Mouse (Mus musculus) hindbrain, embryonic 12.5 days (tissue): Measurements from ENCODE around the gene Lrp5. TPM values are rescaled to one million over a fixed set of nuclear protein-coding genes. Genes with fewer than 3 reads are reported as not detected.
A peak's percentile ranks its signal among the peaks of the same experiment; 100 is the strongest.

Experiments used
- ATAC-seq: fragments of 200-750 bp; cut with Nextera tagmentation; 2 replicates; pipeline ENCODE4 v1.8.0; 2017; ENCODE audit warnings: moderate TSS enrichment; ENCODE audit not compliant: low FRiP score
- H3K27ac ChIP-seq: fragments of 300-500 bp; sonication (generic); 2 replicates; pipeline ENCODE4 v1.5.1; 2016; ENCODE audit warnings: mild to moderate bottlenecking
- H3K27me3 ChIP-seq: fragments of 300-500 bp; sonication (generic); 2 replicates; pipeline ENCODE4 v1.6.1; 2016; ENCODE audit warnings: mild to moderate bottlenecking
- H3K36me3 ChIP-seq: fragments of 300-500 bp; sonication (generic); 2 replicates; pipeline ENCODE4 v1.6.1; 2016; ENCODE audit warnings: mild to moderate bottlenecking
- H3K4me1 ChIP-seq: fragments of 300-500 bp; sonication (generic); 2 replicates; pipeline ENCODE4 v1.6.1; 2016
- H3K4me2 ChIP-seq: fragments of 300-500 bp; sonication (generic); replicated peaks from 2 replicates; pipeline ENCODE4 v1.6.1; 2016; ENCODE audit warnings: mild to moderate bottlenecking
- H3K4me3 ChIP-seq: fragments of 300-500 bp; sonication (generic); 2 replicates; pipeline ENCODE4 v1.5.1; 2016; ENCODE audit warnings: mild to moderate bottlenecking
- H3K9ac ChIP-seq: fragments of 300-500 bp; sonication (generic); 2 replicates; pipeline ENCODE4 v1.6.1; 2016; ENCODE audit warnings: mild to moderate bottlenecking, moderate library complexity
- H3K9me3 ChIP-seq: fragments of 300-500 bp; sonication (generic); replicated peaks from 2 replicates; pipeline ENCODE4 v1.6.1; 2016; ENCODE audit warnings: mild to moderate bottlenecking
- WGBS: fragments of 180-500 bp; shearing (Covaris S2); methylation state at CpG from one replicate; pipeline ENCODE4 v1.1.7; 2016; 5-methylcytosine and 5-hydroxymethylcytosine counted together
- polyA plus RNA-seq: library from polyadenylated mRNA; unstranded; fragments of >200 nt; fragmentation: Nextera tagmentation; extraction: Ambion mirVana; gene quantifications from 2 replicates; pipeline ENCODE4 v1.2.1, GENCODE M21; 2016

The Lrp5 gene
- polyA plus RNA-seq, 1 experiment from 2014 or later = 4.0 TPM

GRCm38 (mm10) chr19:3692414-3693145, 6.2 kb upstream of the Lrp5 start:
- H3K4me1 ChIP-seq = no peaks in the 10 kb centered on the region
- no peak overlapping the region for H3K4me3 ChIP-seq
- H3K9ac ChIP-seq = no peak overlapping the region
- ATAC-seq = no peak
- H3K36me3 ChIP-seq = no peaks in the 10 kb centered on the region
- H3K9me3 ChIP-seq = no peaks in the 10 kb centered on the region
- H3K27ac ChIP-seq = no peak overlapping the region
- WGBS = 72% methylated on average over 6 of the region's 6 CpGs
- H3K4me2 ChIP-seq = no peak overlapping the region
- peaks cover under 1% of the 10 kb centered on the region; the same call in 1 of the 2 replicates for H3K27me3 ChIP-seq

DNA sequence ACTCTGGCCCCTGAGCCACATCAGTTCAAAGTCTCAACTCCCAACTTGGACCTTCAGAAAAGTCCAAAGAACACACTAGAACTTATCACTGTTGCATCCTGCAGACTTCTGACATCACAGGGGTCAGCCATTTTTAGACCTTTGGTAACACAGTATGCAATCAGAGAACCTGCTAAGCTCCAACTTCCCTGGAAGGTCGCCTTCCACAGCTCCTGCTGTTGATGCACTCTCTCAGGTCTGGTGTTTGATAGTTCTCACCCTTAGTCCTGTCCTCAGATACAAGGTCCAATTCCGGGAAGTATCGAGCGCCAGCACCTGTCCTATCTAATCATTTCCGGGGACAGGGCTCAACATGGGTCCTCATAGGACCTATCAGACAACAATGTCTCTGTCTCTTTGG, 5.0 kb upstream of the Lrp5 start:
- Histone ChIP-seq H3K36me3 (no peaks in the 10 kb centered on the region), H3K4me1 (peaks cover 6% of the 10 kb centered on the region), H3K4me3 (no peak overlapping the region), H3K27ac (no peak overlapping the region), H3K9ac (no peak overlapping the region), H3K27me3 (peaks cover 11% of the 10 kb centered on the region), H3K9me3 (no peaks in the 10 kb centered on the region), H3K4me2 (no peak overlapping the region)
- WGBS = 92% methylated on average over 5 of the region's 5 CpGs
- no peak for ATAC-seq

- Histone ChIP-seq H3K9me3 (no peaks in the 10 kb centered on the region), H3K36me3 (no peaks in the 10 kb centered on the region), H3K4me3 (no peak overlapping the region), H3K4me1 (peaks cover 29% of the 10 kb centered on the region), H3K27me3 (peaks cover 18% of the 10 kb centered on the region), H3K27ac (no peak overlapping the region), H3K9ac (no peak overlapping the region), H3K4me2 (no peak overlapping the region)
- 0 out of 2 replicates have a peak, but pooled peaks have one; percentile 24 for ATAC-seq
- 21% methylated on average over 5 of the region's 5 CpGs for WGBS
Observed at GRCm38 (mm10) chr19:3687676-3688171, 1.4 kb upstream of the Lrp5 start.

DNA sequence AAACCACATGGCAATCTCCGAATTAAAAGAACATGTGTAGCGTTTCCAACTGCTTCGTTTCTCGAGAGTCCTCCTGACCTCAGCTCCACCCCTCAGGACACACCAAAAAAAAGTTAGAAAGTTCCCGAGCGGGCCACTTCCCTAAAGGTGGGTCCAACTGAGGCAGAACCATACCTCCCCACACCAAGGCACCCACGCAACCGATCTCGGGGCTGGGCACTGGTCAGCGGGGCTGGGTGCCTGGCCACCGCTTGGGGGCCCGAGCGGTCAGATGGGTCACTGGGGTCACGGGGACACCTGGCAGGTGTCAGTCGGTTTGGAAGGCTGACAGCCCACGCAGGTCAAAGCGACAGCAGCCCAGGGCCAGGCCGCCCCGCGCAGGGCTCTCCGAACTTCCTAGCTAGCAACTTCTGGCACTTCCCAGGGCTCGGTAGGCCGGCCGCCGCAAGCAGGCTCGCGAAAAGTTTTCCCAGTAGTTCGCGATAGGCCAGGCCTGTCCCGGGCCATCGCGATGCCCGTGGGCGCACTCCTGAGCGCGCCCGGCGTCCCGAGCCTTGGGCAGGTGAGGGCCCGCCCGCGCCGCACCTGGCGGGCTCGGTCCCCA, 651 bp downstream of the Lrp5 start:
- H3K27me3 ChIP-seq = peaks cover 18% of the 10 kb centered on the region
- no peaks in the 10 kb centered on the region for H3K9me3 ChIP-seq
- H3K4me2 ChIP-seq = peak overlapping the region; percentile 98
- H3K27ac ChIP-seq = peak overlapping the region; percentile 60
- peak overlapping the region; percentile 85 for H3K9ac ChIP-seq
- H3K4me3 ChIP-seq = peak overlapping the region; percentile 88
- H3K4me1 ChIP-seq = peaks cover 44% of the 10 kb centered on the region
- H3K36me3 ChIP-seq = no peaks in the 10 kb centered on the region
- 0 out of 2 replicates have a peak, but pooled peaks have one; percentile 12 for ATAC-seq
- under 1% methylated on average over 45 of the region's 45 CpGs for WGBS

- Histone ChIP-seq H3K4me1 (peaks cover 48% of the 10 kb centered on the region), H3K9ac (peak overlapping the region; percentile 85), H3K27me3 (peaks cover 18% of the 10 kb centered on the region), H3K4me2 (peak overlapping the region; percentile 98), H3K36me3 (no peaks in the 10 kb centered on the region), H3K9me3 (no peaks in the 10 kb centered on the region), H3K4me3 (peak overlapping the region; percentile 88), H3K27ac (peak overlapping the region; percentile 60)
- ATAC-seq = no peak
- 14% methylated on average over 11 of the region's 11 CpGs for WGBS
Observed at GRCm38 (mm10) chr19:3684957-3685580, 1.3 kb downstream of the Lrp5 start.

- H3K27ac ChIP-seq = 0 out of 2 replicates have a peak overlapping the region, but pooled peaks have one; percentile 8
- peaks cover 48% of the 10 kb centered on the region for H3K4me1 ChIP-seq
- H3K4me2 ChIP-seq = peak overlapping the region; percentile 98
- WGBS = 19% methylated on average over 1 of the region's 1 CpGs
- no peak for ATAC-seq
- H3K9me3 ChIP-seq = no peaks in the 10 kb centered on the region
- 0 out of 2 replicates have a peak overlapping the region, but pooled peaks have one; percentile 85 for H3K9ac ChIP-seq
- peaks cover 18% of the 10 kb centered on the region for H3K27me3 ChIP-seq
- peak overlapping the region; percentile 88; the same call in 1 of the 2 replicates for H3K4me3 ChIP-seq
- no peaks in the 10 kb centered on the region for H3K36me3 ChIP-seq
Observed at GRCm38 (mm10) chr19:3684414-3684813, 1.9 kb downstream of the Lrp5 start.

- Histone ChIP-seq H3K4me3 (no peak overlapping the region), H3K9me3 (no peaks in the 10 kb centered on the region), H3K4me2 (no peak overlapping the region; the same call in 1 of the 2 replicates), H3K27ac (peak overlapping the region; percentile 64), H3K9ac (no peak overlapping the region), H3K36me3 (no peaks in the 10 kb centered on the region), H3K27me3 (0 out of 2 replicates have a peak, but pooled peaks cover 8% of the 10 kb centered on the region), H3K4me1 (peaks cover 41% of the 10 kb centered on the region)
- 36% methylated on average over 13 of the region's 13 CpGs for WGBS
- peak; percentile 62 for ATAC-seq
Observed at GRCm38 (mm10) chr19:3681310-3681934, 4.9 kb downstream of the Lrp5 start.

DNA sequence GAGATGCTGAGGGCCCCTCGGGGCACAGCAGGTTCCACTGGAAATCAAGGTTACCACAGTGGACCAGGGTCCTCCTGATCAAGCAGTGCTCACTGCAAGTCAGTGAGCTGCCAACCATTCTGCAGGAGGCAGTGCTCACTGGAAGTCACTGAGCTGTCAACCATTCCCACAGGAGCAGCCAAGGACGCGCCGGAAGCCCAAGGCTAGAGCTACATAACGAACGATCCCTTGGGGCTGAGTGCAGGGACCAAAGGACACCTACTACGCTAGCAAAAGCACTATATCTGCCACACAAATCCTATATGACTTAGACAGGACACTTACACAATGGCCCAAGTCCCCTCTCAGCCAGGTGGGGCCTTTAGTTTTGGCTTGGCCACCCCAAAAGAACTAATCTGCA, 5.6 kb downstream of the Lrp5 start:
- Histone ChIP-seq H3K4me3 (no peak overlapping the region), H3K4me2 (no peak overlapping the region), H3K4me1 (peaks cover 38% of the 10 kb centered on the region), H3K9ac (no peak overlapping the region), H3K9me3 (no peaks in the 10 kb centered on the region), H3K36me3 (no peaks in the 10 kb centered on the region), H3K27me3 (0 out of 2 replicates have a peak, but pooled peaks cover 6% of the 10 kb centered on the region), H3K27ac (no peak overlapping the region)
- whole genome bisulfite sequencing = 73% methylated on average over 7 of the region's 7 CpGs
- ATAC-seq = no peak

- H3K9me3 ChIP-seq = no peaks in the 10 kb centered on the region
- no peak overlapping the region for H3K9ac ChIP-seq
- no peak for ATAC-seq
- H3K4me1 ChIP-seq = peaks cover 7% of the 10 kb centered on the region
- no peak overlapping the region for H3K4me3 ChIP-seq
- peaks cover 13% of the 10 kb centered on the region; the same call in 1 of the 2 replicates for H3K36me3 ChIP-seq
- no peaks in the 10 kb centered on the region for H3K27me3 ChIP-seq
- H3K27ac ChIP-seq = no peak overlapping the region
- 74% methylated on average over 8 of the region's 8 CpGs for WGBS
- no peak overlapping the region for H3K4me2 ChIP-seq
Observed at GRCm38 (mm10) chr19:3674122-3674855, 12.1 kb downstream of the Lrp5 start.

- Histone ChIP-seq H3K27ac (no peak overlapping the region), H3K36me3 (peaks cover 13% of the 10 kb centered on the region; the same call in 1 of the 2 replicates), H3K9ac (no peak overlapping the region), H3K4me1 (peaks cover 18% of the 10 kb centered on the region), H3K9me3 (no peaks in the 10 kb centered on the region), H3K4me2 (no peak overlapping the region), H3K4me3 (no peak overlapping the region), H3K27me3 (no peaks in the 10 kb centered on the region)
- 95% methylated on average over 2 of the region's 2 CpGs for WGBS
- ATAC-seq = no peak
Observed at GRCm38 (mm10) chr19:3673149-3673548, 13.2 kb downstream of the Lrp5 start.

DNA sequence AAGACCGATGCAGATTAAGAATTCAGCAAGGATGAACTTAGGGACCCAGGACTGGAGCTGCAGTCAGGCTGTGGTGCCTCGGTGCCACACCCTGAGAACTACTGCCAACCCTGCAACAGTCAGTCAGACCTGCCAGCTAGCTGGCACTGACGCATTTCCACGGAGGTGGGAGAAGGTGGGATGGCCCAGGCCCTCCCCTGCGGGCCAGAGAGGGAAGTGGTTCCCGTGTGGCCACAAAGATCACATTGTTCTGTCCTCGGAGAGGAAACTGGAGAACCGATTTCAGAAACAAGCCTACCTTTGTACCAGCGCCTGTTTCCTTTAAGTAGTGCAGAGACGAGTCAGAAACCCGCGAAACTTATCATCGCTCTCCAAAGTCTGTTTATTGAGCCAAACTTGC, 17.3 kb downstream of the Lrp5 start:
- Histone ChIP-seq H3K4me3 (no peak overlapping the region), H3K36me3 (peaks cover 13% of the 10 kb centered on the region; the same call in 1 of the 2 replicates), H3K9me3 (no peaks in the 10 kb centered on the region), H3K4me1 (peaks cover 31% of the 10 kb centered on the region), H3K4me2 (no peak overlapping the region), H3K27me3 (no peaks in the 10 kb centered on the region), H3K9ac (no peak overlapping the region), H3K27ac (peak overlapping the region; percentile 67)
- WGBS = 65% methylated on average over 13 of the region's 13 CpGs
- no peak for ATAC-seq
